28 mouse cellular contexts compared by ENCODE assay signal in genomic region chr4:32868437-32868836, GRCm38 (mm10).
DNase-seq lines count a peak whose midpoint lies in the region; ATAC-seq and TF ChIP-seq lines count a peak whose summit lies in the region.
"Had no signal": no experiment of that assay in that cellular context is flagged by ENCODE, and none has a peak within 500 bp of the region (broad histone marks: within the 10 kb centered on the region; RNA-seq: fewer than 3 reads in every experiment).

No protein-coding gene starts in this region.

- H3K36me3 ChIP-seq in heart, embryonic 13.5 days = no peaks in the 10 kb centered on the region
- no peaks in the 10 kb centered on the region for H3K36me3 ChIP-seq in heart, adult 2 months (ENCODE audit: control insufficient read depth, insufficient read depth, low read length)
- no peaks in the 10 kb centered on the region for H3K36me3 ChIP-seq in liver, embryonic 12.5 days
- H3K36me3 ChIP-seq in liver, embryonic 14.5 days (replicated peaks; ENCODE audit: control insufficient read depth, insufficient read depth, low read depth) = no peaks in the 10 kb centered on the region
- H3K36me3 ChIP-seq: hindbrain, embryonic 13.5 days had no signal

- DNase-seq in heart, adult 2 months = no peak
- peak; percentile 27 to 31 for DNase-seq in left cerebral cortex, postnatal 36 days (ENCODE audit: low spot score in 2 of 2)
- DNase-seq in left cerebral cortex, postnatal 14 days (ENCODE audit: low spot score in 2 of 2) = no peak
- DNase-seq in liver, embryonic 14.5 days (ENCODE audit: low read depth in 3 of 3, low spot score in 3 of 3) = no peak
- DNase-seq in cerebellum, postnatal 25 days = no peak
- DNase-seq in kidney, postnatal 36 days = no peak
- DNase-seq: adrenal gland, adult 2 months; adrenal gland, postnatal 36 days; B cell, adult 2 months; cerebellum, adult 18-20 months; cerebellum, postnatal 10 days; gastrocnemius, postnatal 10 days; heart, postnatal 4 days; kidney, adult 8-10 months; layer of hippocampus, adult 9-11 months; left cerebral cortex, postnatal 4 days; lung, embryonic 14.5 days; lung, postnatal 14 days; midbrain, embryonic 14.5 days; retina, postnatal 1 day had no signal

- intact Hi-C loops in heart, adult 2 months (cut with DNase I) = no loop called here
- intact Hi-C loops in left cerebral cortex, postnatal 36 days (cut with DNase I) = loop anchor here (10.0 kb wide), 1 partner anchor 76 kb away; no protein-coding TSS in a partner anchor
- intact Hi-C loops in left cerebral cortex, postnatal 14 days (cut with DNase I) = no loop called here

- WGBS in heart, embryonic 13.5 days = 58% methylated on average over 4 of the region's 4 CpGs
- 52% methylated on average over 4 of the region's 4 CpGs for WGBS in heart, adult 2 months
- 49% methylated on average over 4 of the region's 4 CpGs for WGBS in liver, embryonic 12.5 days (ENCODE audit: insufficient replicate concordance)
- 28% methylated on average over 4 of the region's 4 CpGs for WGBS in liver, embryonic 14.5 days (ENCODE audit: insufficient replicate concordance)

- TF ChIP-seq POLR2A in heart, adult 2 months (IDR thresholded peaks at IDR 0.05; ENCODE audit: insufficient read depth, low read depth, low read length) = no peak

- no peak for TF ChIP-seq EP300 in heart, adult 2 months (IDR thresholded peaks at IDR 0.05; ENCODE audit: insufficient read depth, low read depth, low read length)
- TF ChIP-seq EP300 in liver, embryonic 14.5 days (IDR thresholded peaks at IDR 0.05; ENCODE audit: low read depth) = no peak

- peaks cover 30% of the 10 kb centered on the region for H3K4me1 ChIP-seq in heart, embryonic 13.5 days
- no peaks in the 10 kb centered on the region for H3K4me1 ChIP-seq in heart, adult 2 months (ENCODE audit: control insufficient read depth, insufficient read depth, low read length)
- H3K4me1 ChIP-seq in liver, embryonic 12.5 days = peaks cover 52% of the 10 kb centered on the region
- peaks cover 29 to 30% of the 10 kb centered on the region in 2 experiments for H3K4me1 ChIP-seq in liver, embryonic 14.5 days (replicated peaks; ENCODE audit: control insufficient read depth in 2 of 2, insufficient read depth in 2 of 2, low read length in 1 of 2)

- H3K9ac ChIP-seq in heart, embryonic 13.5 days = no peak overlapping the region
- H3K9ac ChIP-seq in heart, adult 2 months (ENCODE audit: low read depth, low read length) = no peak overlapping the region
- H3K9ac ChIP-seq in liver, embryonic 12.5 days = no peak overlapping the region
- H3K9ac ChIP-seq in liver, embryonic 14.5 days (replicated peaks) = no peak overlapping the region
- H3K9ac ChIP-seq: hindbrain, embryonic 13.5 days; lung, embryonic 14.5 days had no signal

- no peak for TF ChIP-seq CTCF in heart, adult 2 months (IDR thresholded peaks at IDR 0.05)
- no peak for TF ChIP-seq CTCF in liver, embryonic 14.5 days (IDR thresholded peaks at IDR 0.05; ENCODE audit: low read depth)

- ATAC-seq in heart, embryonic 13.5 days (ENCODE audit: extremely low read depth, insufficient number of reproducible peaks, low FRiP score, low TSS enrichment) = no peak
- no peak for ATAC-seq in liver, embryonic 12.5 days
- ATAC-seq in liver, embryonic 14.5 days (ENCODE audit: insufficient read depth) = no peak
- ATAC-seq: activated CD4-positive, CD25-positive, alpha-beta regulatory T cell, adult 4 months; forebrain, embryonic 16.5 days; intestine, embryonic 16.5 days had no signal

- no peaks in the 10 kb centered on the region for H3K79me2 ChIP-seq in heart, adult 2 months (replicated peaks; ENCODE audit: control insufficient read depth, insufficient read depth, low read length)

- H3K4me3 ChIP-seq in heart, embryonic 13.5 days = no peak overlapping the region
- no peak overlapping the region for H3K4me3 ChIP-seq in heart, adult 2 months
- H3K4me3 ChIP-seq in liver, embryonic 12.5 days = no peak overlapping the region
- no peak overlapping the region for H3K4me3 ChIP-seq in liver, embryonic 14.5 days (ENCODE audit: insufficient read depth in 1 of 2, low read depth in 2 of 2, low read length in 2 of 2)
- H3K4me3 ChIP-seq: erythroblast, embryonic 14.5 days; hindbrain, embryonic 13.5 days had no signal

- peaks cover 36% of the 10 kb centered on the region for H3K27me3 ChIP-seq in heart, embryonic 13.5 days (replicated peaks)
- H3K27me3 ChIP-seq in heart, adult 2 months (ENCODE audit: control insufficient read depth, insufficient read depth, low read length) = no peaks in the 10 kb centered on the region
- H3K27me3 ChIP-seq in liver, embryonic 12.5 days (replicated peaks) = peaks cover 42% of the 10 kb centered on the region
- peaks cover 7% of the 10 kb centered on the region; the same call in 1 of the 2 replicates for H3K27me3 ChIP-seq in liver, embryonic 14.5 days (ENCODE audit: control insufficient read depth, insufficient read depth, low read length)

- no peak overlapping the region for H3K27ac ChIP-seq in heart, embryonic 13.5 days (replicated peaks)
- H3K27ac ChIP-seq in heart, adult 2 months = no peak overlapping the region
- no peak overlapping the region for H3K27ac ChIP-seq in liver, embryonic 12.5 days
- H3K27ac ChIP-seq in liver, embryonic 14.5 days = no peak overlapping the region
- H3K27ac ChIP-seq: hindbrain, embryonic 13.5 days; kidney, postnatal 0 days had no signal

- H3K4me2 ChIP-seq in heart, embryonic 13.5 days = peak overlapping the region; percentile 53
- H3K4me2 ChIP-seq in liver, embryonic 12.5 days = peak overlapping the region; percentile 49
- H3K4me2 ChIP-seq in liver, embryonic 14.5 days (ENCODE audit: low read depth) = peak overlapping the region; percentile 55
- H3K4me2 ChIP-seq: hindbrain, embryonic 13.5 days; lung, embryonic 14.5 days had no signal

- no peaks in the 10 kb centered on the region for H3K9me3 ChIP-seq in heart, embryonic 13.5 days
- H3K9me3 ChIP-seq in liver, embryonic 12.5 days (replicated peaks) = no peaks in the 10 kb centered on the region
- no peaks in the 10 kb centered on the region for H3K9me3 ChIP-seq in liver, embryonic 14.5 days (ENCODE audit: control insufficient read depth, low read length)
- H3K9me3 ChIP-seq: hindbrain, embryonic 13.5 days had no signal

Comparison
In these comparisons a context has a peak if more than half of its experiments do, and no peak if none do; other contexts are left out.
1. DNase-seq: peak in left cerebral cortex, postnatal 36 days (2 of 2); none in heart, adult 2 months (0 of 2), left cerebral cortex, postnatal 14 days (0 of 2), liver, embryonic 14.5 days (0 of 3), cerebellum, postnatal 25 days (0 of 2) and kidney, postnatal 36 days (0 of 2).
2. Peak in every context shown above with its lines, with median percentiles within 50 percentile points of each other: H3K4me2 ChIP-seq.